Mouse (Mus musculus) ovary, postnatal 10 days (tissue): ENCODE measurements around the gene Sptbn4.

Experiments
- DNase-seq: peaks from one replicate; pipeline ENCODE4 v3.0.0; 2022; ENCODE audit warnings: low spot score

The Sptbn4 gene

DNA sequence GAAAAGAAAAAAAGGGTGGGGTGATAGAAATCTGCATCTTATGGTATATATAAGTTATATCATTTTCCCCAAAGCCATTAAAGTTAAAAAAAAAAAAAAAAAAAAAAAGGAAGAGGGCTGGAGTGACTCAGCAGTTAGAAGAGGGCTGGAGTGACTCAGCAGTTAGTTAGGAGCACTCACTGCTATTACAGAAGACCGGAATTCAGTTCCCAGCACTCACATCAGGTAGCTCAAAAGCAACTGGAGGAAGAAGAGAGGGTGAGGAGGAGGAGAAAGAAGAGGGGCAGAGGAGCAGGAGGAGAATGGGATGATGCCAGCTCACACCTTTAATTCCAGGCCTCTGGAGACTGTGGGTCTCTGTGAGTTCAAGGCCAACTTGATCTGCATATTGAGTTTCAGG is 64.3 kb downstream of the Sptbn4 start:
- DNase-seq, result no peak

DNA sequence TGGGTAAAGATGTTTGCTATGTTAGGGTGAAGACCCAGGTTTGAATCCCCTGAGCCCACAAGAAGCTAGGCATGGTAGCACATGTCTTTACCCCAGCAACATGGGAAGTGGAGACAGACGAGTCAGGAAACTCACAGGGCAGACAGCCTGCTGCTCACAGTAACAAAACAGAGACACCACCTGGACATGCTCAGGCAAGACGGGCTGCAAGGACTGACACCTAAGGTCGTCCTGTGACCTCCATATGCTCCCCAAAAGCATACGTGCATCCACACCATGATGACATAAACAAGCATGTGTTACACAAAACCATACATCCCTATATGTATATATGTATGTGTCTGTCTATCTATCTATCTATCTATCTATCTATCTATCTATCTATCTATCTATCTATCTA is 65.9 kb downstream of the Sptbn4 start:
- no peak for DNase-seq

DNA sequence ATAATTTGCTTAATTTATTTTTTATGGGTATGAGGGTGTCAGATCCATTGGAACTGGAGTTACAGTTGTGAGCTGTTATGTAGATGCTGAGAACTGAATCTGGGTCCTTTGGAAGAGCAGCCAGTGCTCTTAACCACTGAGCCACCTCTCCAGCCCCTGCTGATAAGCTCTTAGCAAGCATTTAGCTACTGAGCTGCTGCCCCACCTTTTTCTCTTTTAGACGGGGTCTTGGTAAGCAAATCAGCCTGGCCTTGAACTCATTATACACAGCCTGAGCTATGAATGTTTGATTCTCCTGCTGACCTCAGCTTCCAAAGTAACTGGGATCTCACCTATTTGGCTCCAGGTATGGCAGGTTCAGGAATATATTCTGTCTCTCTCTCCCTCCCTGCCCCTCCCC is 66.5 kb downstream of the Sptbn4 start:
- no peak for DNase-seq

DNA sequence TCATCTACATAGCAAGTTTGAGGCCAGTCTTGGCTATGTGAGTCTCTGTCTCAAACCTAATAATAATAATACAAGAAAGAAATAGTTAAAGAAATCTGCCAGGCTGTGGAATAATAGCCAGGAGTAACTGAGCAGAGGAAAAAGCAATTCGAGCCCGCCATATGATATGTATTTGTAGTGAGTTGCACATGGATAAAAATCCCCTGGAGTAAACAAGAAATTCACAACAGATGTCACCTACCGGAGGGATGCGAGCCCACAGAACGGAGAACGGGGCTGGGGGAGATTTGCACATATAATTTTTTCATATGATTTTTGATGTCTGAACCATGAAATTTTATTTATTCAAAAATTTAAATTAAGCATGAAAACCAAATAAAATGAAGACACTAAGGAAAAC is 67.7 kb downstream of the Sptbn4 start:
- DNase-seq, result no peak

- DNase-seq, result no peak
These were observed 69.1 kb downstream of the Sptbn4 start for GRCm38 (mm10) chr7:27378431-27378830.

DNA sequence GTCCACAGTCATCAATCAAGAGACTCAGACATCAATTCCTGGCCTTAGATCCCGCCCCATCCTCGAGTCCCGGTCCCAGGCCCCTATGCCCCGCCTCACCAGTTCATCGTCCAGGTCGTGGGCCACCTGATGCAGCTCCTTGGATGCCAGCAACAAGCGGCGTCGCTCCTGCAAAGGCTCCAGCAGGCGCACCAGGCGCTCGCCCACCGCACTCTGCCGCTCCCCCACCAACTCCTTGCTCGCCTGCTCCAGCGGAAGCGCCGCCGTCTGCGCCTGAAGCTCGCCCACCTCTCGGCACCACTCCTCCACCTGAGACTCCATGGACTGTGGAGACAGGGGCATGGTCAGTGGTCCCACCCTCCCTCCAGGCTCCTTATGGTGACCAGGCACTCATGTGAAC is 72.2 kb downstream of the Sptbn4 start:
- DNase-seq, result no peak

DNA sequence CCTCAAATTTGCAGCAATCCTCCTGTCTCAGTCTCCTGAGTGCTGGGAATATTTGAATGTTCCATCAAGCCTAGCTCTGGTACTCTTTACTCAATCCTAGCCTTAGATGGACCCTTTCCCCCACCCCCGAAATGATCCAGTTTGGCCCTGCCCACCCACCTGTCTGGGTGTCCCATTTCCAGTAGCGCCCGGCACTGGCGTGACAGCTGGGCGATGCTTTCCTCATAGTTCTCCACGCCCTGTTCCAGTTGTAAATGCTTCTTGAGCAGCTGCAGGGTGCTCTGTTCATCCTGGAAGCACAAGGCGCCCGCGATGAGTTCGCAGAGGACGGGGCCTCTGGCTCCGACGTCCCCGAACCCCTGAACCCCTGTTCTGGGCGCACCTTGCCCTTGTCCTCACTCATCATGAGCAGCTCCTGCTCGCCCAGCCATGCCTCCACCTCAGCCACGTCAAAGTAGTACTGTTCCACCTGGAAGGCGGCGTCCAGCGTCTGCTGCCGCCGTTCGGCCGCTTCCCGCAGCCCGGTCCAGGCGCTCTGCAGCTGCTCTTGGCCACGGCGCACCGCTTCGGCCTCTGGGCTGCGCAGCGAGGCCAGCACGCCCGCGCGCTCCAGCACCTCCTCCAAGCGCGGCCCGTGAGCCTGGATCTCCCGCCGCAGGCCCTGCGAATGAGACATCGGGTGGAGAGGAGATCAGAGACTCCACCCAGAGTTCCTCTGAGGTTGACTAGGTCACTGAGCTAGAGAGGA is 75.6 kb downstream of the Sptbn4 start:
- DNase-seq, result no peak

GRCm38 (mm10) chr7:27369111-27369510 is 78.4 kb downstream of the Sptbn4 start:
- DNase-seq, result no peak

DNA sequence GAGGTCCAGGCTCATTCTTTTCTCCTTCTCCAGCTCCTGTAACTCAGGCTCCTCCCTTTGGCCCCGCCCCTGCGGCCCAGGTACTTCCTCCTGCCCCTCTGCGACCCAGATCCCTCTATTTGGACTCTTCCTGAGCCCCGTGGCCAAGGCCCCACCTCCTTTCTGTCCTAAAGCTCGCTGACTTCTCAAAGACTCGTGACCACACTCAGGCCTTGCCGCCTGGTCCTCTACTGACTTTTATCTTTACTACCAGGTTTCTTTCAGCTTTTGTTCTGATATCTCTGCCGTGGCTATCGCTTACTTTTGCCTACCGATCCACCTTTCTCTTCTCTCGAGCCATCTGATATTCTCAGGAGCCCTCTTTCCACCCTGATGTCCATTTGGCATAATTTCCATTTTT is 79.5 kb downstream of the Sptbn4 start:
- DNase-seq, result no peak

GRCm38 (mm10) chr7:27366082-27366844 is 81.2 kb downstream of the Sptbn4 start:
- DNase-seq, result no peak

- DNase-seq, result no peak
These were observed 83.1 kb downstream of the Sptbn4 start for GRCm38 (mm10) chr7:27364379-27364778.

DNA sequence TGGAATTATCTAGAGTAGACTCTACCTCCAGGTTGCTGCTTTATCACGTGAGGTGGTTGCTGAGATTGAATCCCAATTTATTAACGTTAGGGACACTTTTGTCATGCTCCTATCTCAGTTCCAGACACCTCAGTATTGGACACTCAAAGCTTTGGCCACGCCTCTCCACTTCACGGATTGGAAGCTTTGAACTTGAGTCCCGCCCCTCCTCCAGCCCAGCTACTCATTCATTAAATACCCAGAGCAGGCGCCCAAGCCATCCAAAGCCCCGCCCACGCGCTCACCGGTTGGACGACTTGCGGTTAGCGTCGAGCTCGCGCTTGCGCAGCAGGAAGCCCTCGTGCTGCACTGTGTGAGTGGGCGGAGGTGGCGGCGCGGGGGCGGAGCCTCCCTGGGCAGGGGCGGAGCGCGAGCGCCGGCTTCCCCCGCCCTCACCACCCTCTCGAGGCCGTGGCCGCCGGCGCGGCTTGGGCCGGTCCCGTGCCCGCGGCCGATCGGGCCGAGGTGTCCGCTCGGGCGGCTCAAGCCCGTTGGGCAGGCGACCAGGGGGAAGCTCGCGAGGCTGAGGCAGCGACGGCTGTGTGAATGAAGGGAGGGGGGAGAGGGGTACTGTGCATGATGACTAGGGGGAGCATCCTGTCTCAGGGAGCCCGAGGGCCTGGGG is 86.1 kb downstream of the Sptbn4 start:
- DNase-seq, result peak; percentile 85

DNA sequence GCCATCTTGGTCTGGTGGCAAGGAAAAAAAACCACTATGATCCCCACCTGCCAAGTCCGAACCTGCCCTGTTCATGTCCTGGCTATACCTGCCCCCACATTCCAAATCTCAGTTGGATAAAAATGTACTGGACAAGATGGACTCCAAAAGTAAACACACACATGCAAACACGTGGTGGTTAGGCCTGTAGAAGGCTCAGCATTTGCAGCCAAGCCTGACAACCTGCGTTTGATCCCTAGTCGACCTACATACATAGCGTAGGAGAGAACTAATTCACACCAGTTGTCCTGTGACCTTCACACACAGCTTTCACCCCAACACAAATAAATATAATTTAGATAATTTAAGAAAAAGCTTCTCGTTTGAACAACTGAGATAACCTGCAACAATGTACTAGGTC is 86.7 kb downstream of the Sptbn4 start:
- DNase-seq, result no peak

DNA sequence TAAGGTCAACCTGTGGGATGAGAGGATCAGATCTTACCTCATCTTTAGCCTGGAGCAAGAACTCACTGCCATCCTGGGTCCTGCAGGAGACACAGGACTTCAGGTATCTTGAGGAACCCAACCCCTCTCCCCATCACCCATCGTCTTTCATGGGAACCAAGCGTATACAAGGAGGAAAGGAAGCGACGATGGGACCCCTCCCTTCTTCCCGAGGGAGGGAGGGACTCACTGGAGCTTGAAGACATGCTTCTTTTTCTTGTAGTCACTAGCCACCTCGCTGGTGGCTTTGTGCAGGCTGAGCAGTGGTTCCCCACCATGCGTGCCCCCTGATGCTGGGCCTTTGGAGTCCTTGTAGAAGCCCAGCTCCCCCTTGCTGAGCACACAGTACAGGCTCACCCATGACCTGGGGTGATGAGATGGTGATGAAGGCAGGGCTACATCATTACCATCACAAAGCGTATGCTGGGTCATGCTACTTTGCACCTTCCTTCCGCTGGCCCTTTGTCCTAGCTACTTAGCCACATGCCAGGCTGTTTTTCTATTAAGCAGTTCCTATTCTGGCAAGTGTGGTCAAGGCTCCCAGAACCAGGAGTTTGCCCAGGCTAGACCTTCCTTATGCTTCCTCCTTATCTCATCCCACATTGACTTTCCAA is 87.7 kb downstream of the Sptbn4 start:
- no peak for DNase-seq

GRCm38 (mm10) chr7:27359162-27359561 is 88.3 kb downstream of the Sptbn4 start:
- DNase-seq, result no peak

- DNase-seq, result no peak
These were observed 89.9 kb downstream of the Sptbn4 start for GRCm38 (mm10) chr7:27357595-27357978.

DNA sequence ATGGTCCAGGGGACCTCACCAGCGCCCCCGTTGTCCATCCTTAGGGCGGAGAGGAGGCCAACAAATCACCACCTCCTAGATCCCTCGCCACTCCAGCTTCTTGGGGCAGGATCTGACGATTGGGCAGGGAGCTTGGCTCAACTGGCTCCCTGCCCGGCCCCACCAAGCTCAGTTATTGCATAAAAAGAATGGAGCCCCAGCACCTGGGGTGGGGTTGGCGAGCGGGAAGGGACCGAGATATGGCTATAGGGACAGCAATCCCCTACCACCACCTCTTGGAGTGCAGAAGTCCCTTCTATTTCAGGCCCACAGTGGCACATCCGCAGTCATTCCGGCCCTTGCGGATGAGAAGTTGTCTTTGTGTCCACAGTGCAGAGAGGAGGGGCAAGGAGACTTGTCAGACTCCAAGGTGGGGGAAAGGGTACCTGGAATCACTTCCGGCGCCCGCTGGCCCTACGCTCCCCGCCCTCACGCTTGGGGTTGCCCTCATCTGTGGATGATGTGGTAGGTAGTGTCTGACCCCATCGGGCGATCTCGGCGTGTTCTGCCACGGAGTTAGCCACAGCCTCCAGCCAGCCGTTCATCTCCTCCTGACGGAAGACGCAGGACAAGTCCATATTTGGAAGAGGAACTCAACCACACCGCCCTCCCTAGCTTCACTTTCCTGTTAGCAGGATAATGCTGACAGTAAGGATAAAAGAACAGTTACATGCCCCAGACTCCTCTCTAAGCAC is 90.5 kb downstream of the Sptbn4 start, which contains the start of gene Gm20479:
Gene Gm20479 (minus strand): TSS at position 559 of the 734 bp plus-strand sequence.
- DNase-seq, result no peak

- no peak for DNase-seq
These were observed 91.2 kb downstream of the Sptbn4 start for GRCm38 (mm10) chr7:27356248-27356647.

- DNase-seq, result no peak
These were observed 91.7 kb downstream of the Sptbn4 start, which contains the start of gene Shkbp1 for GRCm38 (mm10) chr7:27355745-27356240. TSS of gene Shkbp1 (minus strand) at chr7:27356019.

GRCm38 (mm10) chr7:27355261-27355660 is 92.2 kb downstream of the Sptbn4 start:
- no peak for DNase-seq

GRCm38 (mm10) chr7:27354783-27355182 is 92.7 kb downstream of the Sptbn4 start:
- no peak for DNase-seq
